Mouse (Mus musculus) naive thymus-derived CD4-positive, alpha-beta T cell, adult 5 months (primary cell): ENCODE data around the gene Myo1f. TPM values are rescaled to one million over a fixed set of nuclear protein-coding genes. Genes with fewer than 3 reads are reported as not detected.

ENCODE experiments used
- polyA plus RNA-seq: library from polyadenylated mRNA; unstranded; fragments of 100-300 nt; shearing (Covaris generic); gene quantifications from one replicate; pipeline ENCODE4 v1.2.1, GENCODE M21; 2017

Myo1f gene
- 0.60 TPM for polyA plus RNA-seq

GRCm38 (mm10) chr17:33555223-33555855 is at the start of gene Myo1f:
Gene Myo1f (plus strand): TSS chr17:33555707.

DNA sequence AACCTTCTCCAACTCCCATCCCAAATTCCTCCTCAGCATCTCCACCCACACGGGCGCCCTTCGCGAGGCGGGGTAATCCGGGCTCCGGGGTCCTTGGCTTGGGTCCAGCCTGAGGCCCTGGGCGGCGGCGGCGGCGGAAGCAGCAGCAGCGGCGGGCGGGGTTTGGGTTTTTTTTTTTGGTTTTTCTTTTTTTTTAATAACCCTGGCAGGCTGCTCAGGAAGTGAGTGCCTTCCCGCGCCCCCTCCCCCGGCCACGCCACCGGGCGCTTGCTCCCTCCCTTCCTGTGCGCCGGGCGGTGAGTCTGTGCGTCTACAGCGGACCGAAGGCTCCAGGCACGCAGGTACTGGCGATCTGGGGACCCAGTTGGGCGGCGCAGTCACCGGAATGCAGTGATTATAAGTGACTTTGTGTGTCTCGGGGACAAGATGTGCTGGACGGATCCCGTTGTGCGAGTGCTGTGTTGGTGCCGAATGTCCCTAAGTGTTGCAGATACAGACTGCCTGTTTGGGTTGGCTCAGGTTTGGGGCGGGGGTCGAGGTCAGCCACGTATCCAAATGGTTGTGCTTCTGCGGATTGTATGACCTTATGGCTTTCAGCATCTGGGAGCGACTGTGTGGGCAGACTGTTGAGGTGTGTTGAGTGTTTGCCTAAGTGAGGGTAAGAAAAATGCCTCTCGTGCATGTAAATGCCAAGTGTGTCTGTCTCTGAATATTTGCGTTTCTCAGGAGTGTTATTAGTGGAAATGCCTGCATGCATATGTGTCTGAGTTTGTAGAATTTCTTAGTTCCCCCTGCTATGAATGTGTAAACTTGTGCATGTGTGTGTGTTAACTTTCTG is 31.4 kb upstream of the Myo1f start, which contains the start of gene Adamts10:
TSS of gene Adamts10 (plus strand) at position 287 of the 838 bp plus-strand sequence.

DNA sequence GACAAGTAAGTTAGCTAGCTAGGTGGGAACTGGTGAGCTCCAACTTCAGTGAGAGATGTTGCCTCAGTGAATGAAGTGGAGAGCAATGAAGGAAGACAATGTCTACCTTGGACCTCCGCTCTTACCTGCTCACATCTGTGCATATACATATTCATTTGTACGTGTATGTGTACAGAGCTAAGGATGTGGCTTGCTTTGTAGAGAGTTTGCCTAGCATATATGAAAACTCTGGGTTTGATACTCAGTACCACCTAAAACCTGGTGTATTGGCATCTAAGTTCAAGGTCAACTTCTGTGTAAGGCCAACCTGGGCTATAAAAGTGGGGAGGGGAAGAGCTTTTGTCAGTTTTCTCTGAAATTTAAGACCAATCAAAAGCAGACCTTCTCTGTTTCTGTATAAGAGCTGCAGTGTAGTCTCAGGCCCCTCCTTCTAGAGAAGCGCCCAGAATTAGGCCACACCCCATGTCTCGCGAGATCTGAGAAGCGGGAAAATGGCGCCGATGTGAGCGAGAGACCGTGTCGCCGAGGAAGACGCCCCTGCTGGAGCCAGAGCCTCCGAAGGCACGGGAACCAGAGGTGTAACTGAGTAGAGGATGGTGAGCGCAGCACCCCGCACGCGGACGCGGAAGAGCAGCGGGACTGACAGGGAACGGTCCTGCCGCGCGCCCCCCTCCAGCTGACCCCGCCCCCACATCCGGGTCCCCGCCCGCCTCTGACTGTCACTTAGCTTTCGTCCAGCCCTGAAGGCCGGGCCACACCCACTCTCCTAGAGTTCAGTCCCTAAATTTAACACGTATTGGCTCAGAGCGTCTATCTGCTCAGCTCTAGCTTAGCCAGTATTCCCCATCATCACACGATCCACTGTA is 73.3 kb downstream of the Myo1f start, which contains the start of gene Zfp414:
TSS of gene Zfp414 (plus strand) at position 470 of the 866 bp plus-strand sequence.

GRCm38 (mm10) chr17:33637516-33638276 is 82.2 kb downstream of the Myo1f start, which contains the start of gene Pram1:
Gene Pram1 (plus strand): TSS chr17:33638056.

Other genes starting within 250 kb of the Myo1f start
- gene Zfp81, start 196.8 kb upstream of the Myo1f start, polyA plus RNA-seq = 11.9 TPM
- 14.1 TPM for gene Zfp101, start 161.1 kb upstream of the Myo1f start, polyA plus RNA-seq
- not detected for gene Actl9, start 122.8 kb upstream of the Myo1f start, polyA plus RNA-seq
- 103 TPM for gene Adamts10, start 31.5 kb upstream of the Myo1f start, polyA plus RNA-seq
- gene Zfp414, start 73.4 kb downstream of the Myo1f start, polyA plus RNA-seq = 37.1 TPM
- gene Pram1, start 82.3 kb downstream of the Myo1f start, polyA plus RNA-seq = not detected
- gene Hnrnpm, start 131.2 kb downstream of the Myo1f start, polyA plus RNA-seq = 353 TPM
- 90.7 TPM for gene March2, start 163.0 kb downstream of the Myo1f start, polyA plus RNA-seq
- 330 TPM for gene Rab11b, start 204.8 kb downstream of the Myo1f start, polyA plus RNA-seq
- gene Angptl4, start 226.1 kb downstream of the Myo1f start, polyA plus RNA-seq = 0.50 TPM